Mouse (Mus musculus) heart, adult 2 months (tissue): Measurements from ENCODE around the gene Lin54. TPM values are rescaled to one million over a fixed set of nuclear protein-coding genes. Genes with fewer than 3 reads are reported as not detected.
A peak's percentile ranks its signal among the peaks of the same experiment; 100 is the strongest.

Source experiments
- DNase-seq, 2 experiments: peaks; one replicate each; pipeline ENCODE4 v3.0.0; 2021
- H3K27ac ChIP-seq: fragments of 200-600 bp; 2 replicates; pipeline ENCODE4 v1.8.1; 2022
- H3K27me3 ChIP-seq: fragments of 200-500 bp; 2 replicates; pipeline ENCODE4 v1.6.1; 2012; ENCODE audit warnings: mild to moderate bottlenecking, low read length, inconsistent platforms, mixed read lengths; ENCODE audit not compliant: control insufficient read depth, insufficient read depth
- H3K36me3 ChIP-seq: fragments of 200-500 bp; 2 replicates; pipeline ENCODE4 v1.6.1; 2012; ENCODE audit warnings: low read length, inconsistent platforms; ENCODE audit not compliant: control insufficient read depth, insufficient read depth
- H3K4me1 ChIP-seq: fragments of 200-500 bp; 2 replicates; pipeline ENCODE4 v1.6.1; 2011; ENCODE audit warnings: low read length; ENCODE audit not compliant: control insufficient read depth, insufficient read depth
- H3K4me3 ChIP-seq: fragments of 200-600 bp; 2 replicates; pipeline ENCODE4 v1.8.1; 2022
- H3K79me2 ChIP-seq: fragments of 200-500 bp; replicated peaks from 2 replicates; pipeline ENCODE4 v1.6.1; 2012; ENCODE audit warnings: mild to moderate bottlenecking, inconsistent platforms, low read length, moderate library complexity, mixed read lengths; ENCODE audit not compliant: control insufficient read depth, insufficient read depth
- H3K9ac ChIP-seq: fragments of 200-500 bp; 2 replicates; pipeline ENCODE4 v1.6.1; 2012; ENCODE audit warnings: low read depth, mild to moderate bottlenecking, control low read depth, inconsistent platforms, low read length, mixed read lengths
- CTCF ChIP-seq: fragments of 200-600 bp; IDR thresholded peaks from 2 replicates; pipeline ENCODE4 v1.8.1; 2022; ENCODE audit warnings: antibody characterized with exemption, mild to moderate bottlenecking, moderate library complexity
- EP300 ChIP-seq: fragments of 200-500 bp; IDR thresholded peaks from 2 replicates; pipeline ENCODE4 v1.6.1; 2011; ENCODE audit warnings: low read depth, low read length, control low read depth; ENCODE audit not compliant: insufficient read depth
- POLR2A ChIP-seq: fragments of 200-500 bp; IDR thresholded peaks from 2 replicates; pipeline ENCODE4 v1.6.1; 2011; ENCODE audit warnings: mild to moderate bottlenecking, low read depth, low read length, control low read depth; ENCODE audit not compliant: insufficient read depth
- WGBS: fragments of 180-500 bp; shearing (Covaris S2); methylation state at CpG from one replicate; pipeline ENCODE4 v1.1.7; 2018; 5-methylcytosine and 5-hydroxymethylcytosine counted together
- intact Hi-C: fragments of 180-260 bp; cut with DNase I; formaldehyde crosslinking; loops from one replicate; pipeline ENCODE4 v1.15.1; 2025
- polyA plus RNA-seq: library from polyadenylated mRNA; depleted of rRNA; stranded (reverse); fragments of >200 nt; gene quantifications from 2 replicates; pipeline ENCODE4 v1.2.3, GENCODE M21; 2012
- total RNA-seq, 2 experiments: library from RNA; stranded (reverse); gene quantifications; 2 replicates each; pipeline ENCODE4 v1.2.3; 2021

Lin54 gene
- total and polyA plus RNA-seq, 3 experiments = 3.1 to 8.3 (median 7.2) TPM

- TF ChIP-seq EP300 (no peak), CTCF (no peak), POLR2A (no peak)
- Histone ChIP-seq H3K4me3 (no peak overlapping the region), H3K27me3 (no peaks in the 10 kb centered on the region), H3K79me2 (no peaks in the 10 kb centered on the region), H3K4me1 (no peaks in the 10 kb centered on the region), H3K36me3 (no peaks in the 10 kb centered on the region; the same call in 1 of the 2 replicates), H3K9ac (no peak overlapping the region), H3K27ac (no peak overlapping the region)
- intact Hi-C loops = loop anchor here (10.0 kb wide), 1 partner anchor 161 kb away; no protein-coding TSS in a partner anchor
- no peak for DNase-seq
- WGBS = 69% methylated on average over 7 of the region's 7 CpGs
Measured at GRCm38 (mm10) chr5:100535826-100536225, 35.4 kb upstream of the Lin54 start.

GRCm38 (mm10) chr5:100526164-100526563 is 25.7 kb upstream of the Lin54 start:
- Histone ChIP-seq H3K27me3 (no peaks in the 10 kb centered on the region), H3K4me3 (no peak overlapping the region), H3K27ac (peak overlapping the region; percentile 66), H3K9ac (0 out of 2 replicates have a peak overlapping the region, but pooled peaks have one; percentile 2), H3K36me3 (peaks cover 6% of the 10 kb centered on the region), H3K4me1 (peaks cover 5% of the 10 kb centered on the region), H3K79me2 (no peaks in the 10 kb centered on the region)
- WGBS = 8% methylated on average over 7 of the region's 7 CpGs
- intact Hi-C loops = no loop called here
- TF ChIP-seq CTCF (peak; percentile 43), EP300 (no peak), POLR2A (0 out of 2 replicates have a peak, but pooled peaks have one; percentile 25)
- peak; percentile 33 to 53 for DNase-seq

GRCm38 (mm10) chr5:100525620-100526019 is 25.2 kb upstream of the Lin54 start:
- DNase-seq = no peak
- Histone ChIP-seq H3K4me1 (peaks cover 5% of the 10 kb centered on the region), H3K79me2 (no peaks in the 10 kb centered on the region), H3K9ac (no peak overlapping the region), H3K27ac (peak overlapping the region; percentile 66), H3K4me3 (no peak overlapping the region), H3K27me3 (no peaks in the 10 kb centered on the region), H3K36me3 (peaks cover 6% of the 10 kb centered on the region)
- TF ChIP-seq CTCF = no peak
- no peak for TF ChIP-seq EP300
- TF ChIP-seq POLR2A = no peak
- intact Hi-C loops = no loop called here
- WGBS = 36% methylated on average over 3 of the region's 3 CpGs

GRCm38 (mm10) chr5:100524921-100525320 is 24.5 kb upstream of the Lin54 start:
- intact Hi-C loops = no loop called here
- no peak for DNase-seq
- no peaks in the 10 kb centered on the region for H3K27me3 ChIP-seq
- H3K79me2 ChIP-seq = no peaks in the 10 kb centered on the region
- no peak overlapping the region for H3K9ac ChIP-seq
- peaks cover 7% of the 10 kb centered on the region for H3K4me1 ChIP-seq
- peaks cover 10% of the 10 kb centered on the region for H3K36me3 ChIP-seq
- H3K4me3 ChIP-seq = no peak overlapping the region
- TF ChIP-seq EP300 (no peak), POLR2A (no peak), CTCF (no peak)
- H3K27ac ChIP-seq = no peak overlapping the region
- 93% methylated on average over 9 of the region's 9 CpGs for WGBS

- no peak overlapping the region for H3K27ac ChIP-seq
- 59% methylated on average over 1 of the region's 1 CpGs for WGBS
- H3K4me3 ChIP-seq = no peak overlapping the region
- peaks cover 9% of the 10 kb centered on the region for H3K4me1 ChIP-seq
- H3K79me2 ChIP-seq = no peaks in the 10 kb centered on the region
- no peak for DNase-seq
- peaks cover 14% of the 10 kb centered on the region for H3K36me3 ChIP-seq
- TF ChIP-seq EP300 (no peak), POLR2A (no peak), CTCF (no peak)
- intact Hi-C loops = no loop called here
- H3K9ac ChIP-seq = no peak overlapping the region
- no peaks in the 10 kb centered on the region for H3K27me3 ChIP-seq
Measured at GRCm38 (mm10) chr5:100523331-100523730, 22.9 kb upstream of the Lin54 start.

- Histone ChIP-seq H3K9ac (no peak overlapping the region), H3K79me2 (no peaks in the 10 kb centered on the region), H3K27ac (no peak overlapping the region), H3K27me3 (no peaks in the 10 kb centered on the region), H3K4me1 (peaks cover 8% of the 10 kb centered on the region), H3K36me3 (peaks cover 10% of the 10 kb centered on the region), H3K4me3 (no peak overlapping the region)
- intact Hi-C loops = no loop called here
- 61% methylated on average over 2 of the region's 2 CpGs for WGBS
- no peak for DNase-seq
- TF ChIP-seq CTCF (no peak), EP300 (no peak), POLR2A (no peak)
Measured at GRCm38 (mm10) chr5:100520223-100520622, 19.8 kb upstream of the Lin54 start.
